Mouse (Mus musculus) spleen, postnatal 36 days (tissue): ENCODE data around the gene Cldn3.

Source experiments
- DNase-seq, 2 experiments: peaks; one replicate each; pipeline ENCODE4 v3.0.0; 2022; ENCODE audit warnings: low spot score in 2 of 2, mixed read lengths in 1 of 2

Gene Cldn3

DNA sequence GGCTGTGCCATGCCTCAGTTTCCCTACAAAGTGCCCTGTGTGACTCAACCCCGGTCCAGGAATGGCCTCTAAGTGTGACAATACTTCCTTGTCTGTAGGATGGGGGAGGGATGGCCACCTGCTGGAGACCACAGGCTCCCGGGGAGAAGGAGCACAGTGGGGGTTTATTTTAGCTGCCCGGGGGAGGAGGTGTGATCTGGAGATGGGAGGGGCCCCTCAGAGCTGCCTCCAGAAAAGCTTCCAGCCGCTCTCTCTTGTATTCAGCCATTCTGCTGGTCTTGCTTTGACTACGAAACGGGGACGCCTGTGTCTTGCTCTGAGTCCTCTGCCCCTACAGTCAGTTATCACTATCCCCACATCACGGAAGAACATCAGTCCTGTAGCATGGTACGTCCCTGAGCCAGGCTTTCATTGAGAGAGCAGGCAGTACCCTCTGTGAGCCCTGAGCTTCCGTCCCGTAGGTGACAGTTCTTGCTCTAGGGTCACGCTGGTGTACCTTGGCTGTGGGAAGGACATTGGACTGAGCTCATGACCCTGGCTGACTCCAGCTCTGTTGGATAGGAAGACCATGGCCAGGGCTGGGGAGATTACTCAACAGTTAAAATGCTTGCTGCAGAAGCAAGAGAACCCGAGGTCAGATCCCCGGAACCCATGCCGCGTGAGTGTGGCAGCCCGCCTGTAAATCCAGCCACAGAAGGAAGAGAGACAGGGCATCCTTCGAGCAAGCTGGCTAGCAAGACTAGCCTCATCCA, 49.8 kb downstream of the Cldn3 start:
- DNase-seq, result no peak
